Mouse (Mus musculus): ENCODE measurements at regions not wholly inside any gene's neighbourhood (a gene's known extent, or its start where the extent isn't known, plus 50 kb on each side); places are given as distances from the start of the nearest gene placed in this dataset.
"Not testable (repeated sequence)": the region's sequence is repeated elsewhere in the genome, so short reads cannot be mapped to it uniquely, and the experiment has no call there.

GRCm38 (mm10) chr14:61737504-61738040, 130.3 kb downstream of the Kcnrg start:
- DNase-seq: no peak
- intact Hi-C loops (cut with DNase I; ENCODE audit: low total_unique reads): no loop called here

- intact Hi-C loops (cut with DNase I; ENCODE audit: low total_unique reads): no loop called here
- DNase-seq: no peak
Observed at GRCm38 (mm10) chr14:61739453-61739852, 132.2 kb downstream of the Kcnrg start.

DNA sequence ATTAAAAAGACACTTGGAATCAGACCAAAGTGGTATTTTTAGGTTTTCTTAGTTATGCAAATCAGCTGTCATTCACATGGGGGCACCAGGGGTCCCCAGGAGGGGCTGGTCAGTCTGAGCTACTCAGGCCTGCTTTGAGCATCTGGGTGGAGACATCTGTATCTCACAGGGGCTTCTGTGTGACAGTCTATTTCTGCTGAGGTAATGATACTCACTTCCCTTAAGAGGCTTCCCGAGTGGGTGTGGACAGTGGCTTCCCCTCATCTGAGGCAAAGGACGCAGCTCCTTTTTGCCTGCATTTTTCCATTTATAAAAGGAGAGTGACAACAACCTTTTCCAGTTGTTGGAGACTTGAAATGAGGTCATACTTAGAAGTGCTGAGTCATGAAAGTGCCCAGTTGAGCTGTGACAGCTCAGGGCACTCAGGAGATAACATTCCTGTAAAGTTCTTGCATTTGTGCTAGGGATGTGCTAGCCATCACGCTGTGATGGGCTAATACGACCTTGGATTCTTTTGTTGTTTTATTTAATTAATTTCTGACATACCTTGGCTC, 136.7 kb downstream of the Kcnrg start:
- no peak for DNase-seq
- intact Hi-C loops (cut with DNase I; ENCODE audit: low total_unique reads): no loop called here

- no peak for DNase-seq
- intact Hi-C loops (cut with DNase I; ENCODE audit: low total_unique reads): no loop called here
Observed at GRCm38 (mm10) chr14:61753421-61753820, 146.2 kb downstream of the Kcnrg start.

GRCm38 (mm10) chr14:61756651-61757050, 149.4 kb downstream of the Kcnrg start:
- no peak for DNase-seq
- intact Hi-C loops (cut with DNase I; ENCODE audit: low total_unique reads): no loop called here

DNA sequence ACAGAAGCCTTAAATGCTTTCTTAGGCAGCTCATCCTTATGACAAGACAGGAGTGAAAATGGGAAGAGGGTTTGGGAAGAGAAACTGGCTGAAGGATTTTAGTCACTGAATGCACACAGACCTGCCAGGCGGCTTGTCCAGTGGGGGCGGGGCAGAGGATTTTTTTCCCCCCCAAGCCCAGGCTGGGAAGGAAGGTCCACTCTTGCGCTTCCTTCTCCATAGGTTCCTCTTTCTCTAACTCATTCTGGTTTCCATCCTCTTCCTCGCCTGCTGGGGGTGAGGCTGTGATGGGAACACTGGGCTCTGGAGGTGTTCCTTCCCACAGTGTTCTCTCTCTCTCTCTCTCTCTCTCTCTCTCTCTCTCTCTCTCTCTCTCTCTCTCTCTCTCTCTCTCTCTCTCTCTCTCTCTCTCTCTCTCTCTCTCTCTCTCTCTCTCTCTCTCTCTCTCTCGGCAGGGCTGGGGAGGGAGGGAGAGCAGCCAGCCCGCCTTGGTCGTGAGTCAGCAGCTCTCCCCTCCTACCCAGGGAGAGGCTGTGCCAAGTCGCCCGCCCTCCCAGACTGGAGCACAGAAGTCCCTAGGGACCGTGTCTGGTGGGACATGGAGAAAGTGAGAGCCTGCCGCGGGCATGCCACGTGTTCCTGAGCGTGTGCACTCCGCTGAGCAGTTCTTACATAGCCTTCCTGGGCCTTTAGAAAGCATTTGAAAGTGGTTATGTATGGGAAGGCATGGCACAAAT, 150.0 kb downstream of the Kcnrg start:
- intact Hi-C loops (cut with DNase I; ENCODE audit: low total_unique reads): no loop called here
- DNase-seq: peak; percentile 81

- DNase-seq: no peak
- intact Hi-C loops (cut with DNase I; ENCODE audit: low total_unique reads): no loop called here
Observed at GRCm38 (mm10) chr14:61757823-61758175, 150.5 kb downstream of the Kcnrg start.

DNA sequence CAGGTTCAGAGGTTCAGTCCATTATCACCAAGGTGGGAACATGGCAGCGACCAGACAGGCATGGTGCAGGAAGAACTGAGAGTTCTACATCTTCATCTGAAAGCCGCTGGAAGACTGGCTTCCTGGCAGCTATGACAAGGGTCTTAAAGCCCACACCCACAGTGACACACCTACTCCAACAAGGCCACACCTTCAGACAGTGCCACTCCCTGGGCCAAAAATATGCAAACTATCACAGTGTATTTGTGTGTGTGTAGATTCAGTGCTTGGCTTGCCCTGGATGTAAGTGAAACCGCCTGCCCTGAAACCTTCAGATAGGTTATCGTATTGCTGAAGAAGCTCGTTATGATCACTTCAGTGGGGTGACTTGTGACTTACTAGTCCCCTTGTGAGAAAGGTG, 151.3 kb downstream of the Kcnrg start:
- intact Hi-C loops (cut with DNase I; ENCODE audit: low total_unique reads): no loop called here
- no peak for DNase-seq

GRCm38 (mm10) chr14:61760176-61760575, 152.9 kb downstream of the Kcnrg start:
- DNase-seq; intact Hi-C loops (cut with DNase I; ENCODE audit: low total_unique reads): not testable (repeated sequence)

DNA sequence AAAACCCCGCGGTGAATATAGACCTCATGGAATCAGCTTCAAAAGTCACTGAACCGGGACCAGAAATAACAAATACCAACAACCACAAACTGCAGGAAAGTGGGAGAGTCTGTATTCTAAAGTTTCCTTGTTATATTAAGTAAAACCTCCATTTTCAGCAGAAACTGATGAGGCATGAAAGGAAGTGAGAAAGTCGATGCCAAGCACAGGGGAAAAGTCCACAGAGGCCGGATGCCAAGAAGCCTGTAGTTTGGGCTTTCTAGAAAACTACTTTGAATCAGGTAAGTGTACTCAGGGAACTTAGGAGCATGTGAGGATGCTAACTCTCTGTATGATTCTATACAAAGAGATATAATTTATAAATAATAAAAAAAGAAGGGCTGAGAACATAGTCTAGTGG, 154.8 kb downstream of the Kcnrg start:
- DNase-seq: no peak
- intact Hi-C loops (cut with DNase I; ENCODE audit: low total_unique reads): no loop called here

DNA sequence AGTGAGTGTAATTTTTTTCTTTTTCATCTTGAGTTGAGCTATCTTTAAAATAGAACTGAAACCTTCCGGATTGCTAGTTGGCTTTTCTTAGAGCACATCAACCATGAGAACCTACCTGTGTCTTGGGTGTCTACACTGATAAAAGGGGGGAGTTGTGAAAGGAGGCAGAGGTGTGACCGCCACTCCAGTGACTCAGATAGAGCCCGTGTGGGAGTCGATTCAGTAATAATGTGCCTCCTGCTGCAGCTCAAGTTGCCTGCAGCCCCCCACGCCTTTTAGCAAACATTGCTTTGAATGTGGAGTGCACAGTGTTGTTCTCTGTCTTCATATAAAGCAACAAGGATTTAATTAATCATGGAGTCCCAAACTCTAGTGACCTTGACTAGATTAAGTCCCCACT, 162.6 kb downstream of the Kcnrg start:
- intact Hi-C loops (cut with DNase I; ENCODE audit: low total_unique reads): no loop called here
- no peak for DNase-seq

DNA sequence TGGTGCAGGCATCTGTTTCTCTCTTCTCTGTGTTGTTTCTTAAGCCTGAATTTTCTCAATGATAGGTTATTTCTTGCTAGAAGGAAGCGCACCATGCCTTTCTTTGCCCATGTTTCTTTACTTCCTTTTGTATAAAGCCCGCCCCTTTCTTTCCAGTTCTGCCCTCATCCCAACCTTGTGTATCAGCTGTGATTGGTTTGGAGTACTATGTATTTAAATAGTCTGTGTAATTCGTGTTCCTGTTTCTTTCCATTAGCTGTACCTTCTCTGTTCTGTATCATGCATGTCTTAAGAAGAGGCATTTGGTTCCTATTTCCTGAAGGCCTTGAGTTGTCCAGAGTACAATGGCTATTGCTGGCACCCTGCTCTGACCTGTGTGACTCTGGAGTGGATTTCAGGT, 166.9 kb downstream of the Kcnrg start:
- DNase-seq: no peak
- intact Hi-C loops (cut with DNase I; ENCODE audit: low total_unique reads): no loop called here

DNA sequence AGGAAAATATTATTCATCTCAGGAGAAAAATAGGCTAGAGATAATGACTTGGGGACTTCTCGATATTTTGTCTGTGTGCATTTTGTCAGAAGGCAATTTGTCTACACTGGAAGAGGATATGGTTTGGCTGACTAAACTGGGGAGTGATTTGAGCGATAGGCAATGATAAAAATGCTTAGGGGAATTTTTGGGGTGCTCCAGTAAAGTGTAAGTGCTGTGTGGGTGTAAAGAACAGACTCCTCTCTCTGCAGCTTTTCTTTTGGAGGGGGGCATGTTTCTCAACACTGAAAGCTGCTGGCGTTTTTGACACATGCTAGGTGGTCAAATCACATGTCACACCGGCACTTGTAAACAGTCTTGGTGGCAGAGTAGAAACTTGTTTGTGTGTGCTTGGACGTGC, 171.4 kb downstream of the Kcnrg start:
- no peak for DNase-seq
- intact Hi-C loops (cut with DNase I; ENCODE audit: low total_unique reads): no loop called here

- intact Hi-C loops (cut with DNase I; ENCODE audit: low total_unique reads): no loop called here
- DNase-seq: no peak
Observed at GRCm38 (mm10) chr14:61783206-61783605, 175.9 kb downstream of the Kcnrg start.

- no peak for DNase-seq
- intact Hi-C loops (cut with DNase I; ENCODE audit: low total_unique reads): no loop called here
Observed at GRCm38 (mm10) chr14:61784609-61785008, 177.4 kb downstream of the Kcnrg start.

GRCm38 (mm10) chr14:61786031-61786430, 178.8 kb downstream of the Kcnrg start:
- intact Hi-C loops (cut with DNase I; ENCODE audit: low total_unique reads): no loop called here
- DNase-seq: no peak

DNA sequence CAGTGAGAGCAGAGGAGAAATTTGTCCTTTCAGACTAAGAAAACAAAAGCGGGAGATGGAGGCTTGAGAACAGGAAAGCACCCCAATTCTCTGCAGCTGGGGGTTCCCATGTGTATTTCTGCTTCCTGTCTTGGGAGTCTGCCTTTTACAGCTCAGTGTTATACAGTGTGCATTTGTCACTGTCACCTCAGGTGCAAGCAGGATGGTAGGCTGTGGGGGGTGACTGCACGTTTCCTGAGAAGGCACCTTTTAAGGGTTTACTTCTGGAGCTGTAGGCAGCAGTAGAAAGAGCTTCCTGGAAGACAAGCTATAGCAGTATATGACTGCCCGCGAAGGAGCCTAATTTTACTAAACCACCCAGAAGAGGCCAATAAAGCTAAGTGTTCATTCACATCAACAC, 180.5 kb downstream of the Kcnrg start:
- intact Hi-C loops (cut with DNase I; ENCODE audit: low total_unique reads): no loop called here

DNA sequence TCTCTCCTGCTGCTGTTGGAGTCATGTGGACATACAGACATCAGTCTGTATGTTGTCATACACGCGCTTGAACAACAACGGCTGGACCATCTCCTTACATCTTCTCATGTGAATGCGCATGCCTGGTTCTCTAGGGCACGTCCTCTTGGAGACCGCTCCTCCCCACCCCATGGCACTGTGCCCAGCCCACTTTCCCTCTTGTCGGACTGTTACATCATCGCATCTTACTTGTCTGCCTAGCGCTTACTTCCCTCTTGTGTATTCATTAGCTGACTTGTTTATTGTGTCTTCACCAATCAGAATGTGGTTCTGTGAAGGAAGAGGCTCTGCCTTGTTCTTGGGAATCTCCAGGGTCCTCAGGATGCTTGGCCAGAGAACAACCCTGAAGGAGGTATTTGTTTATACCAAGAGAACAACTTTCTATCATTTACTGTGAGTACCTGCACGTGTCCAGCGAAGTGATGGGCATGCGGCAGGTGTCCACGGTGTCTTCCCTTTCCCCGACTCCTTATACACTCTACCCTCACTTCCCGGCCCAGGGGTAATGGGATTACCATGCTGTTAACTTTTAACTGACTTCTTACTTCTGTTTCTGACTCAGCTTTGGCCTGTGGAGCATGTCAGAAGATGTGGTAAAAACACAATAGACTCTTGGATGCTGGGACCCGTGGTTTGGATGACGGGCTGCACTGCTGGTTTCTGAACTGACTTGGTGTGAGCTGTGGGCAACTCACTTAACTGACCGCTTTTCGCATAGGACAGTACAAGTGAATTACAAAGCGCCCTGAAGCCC, 181.9 kb downstream of the Kcnrg start:
- intact Hi-C loops (cut with DNase I; ENCODE audit: low total_unique reads): no loop called here
- DNase-seq: peak; percentile 71

More for the DNA sequence above, 180.5 kb downstream of the Kcnrg start:
- DNase-seq: no peak

DNA sequence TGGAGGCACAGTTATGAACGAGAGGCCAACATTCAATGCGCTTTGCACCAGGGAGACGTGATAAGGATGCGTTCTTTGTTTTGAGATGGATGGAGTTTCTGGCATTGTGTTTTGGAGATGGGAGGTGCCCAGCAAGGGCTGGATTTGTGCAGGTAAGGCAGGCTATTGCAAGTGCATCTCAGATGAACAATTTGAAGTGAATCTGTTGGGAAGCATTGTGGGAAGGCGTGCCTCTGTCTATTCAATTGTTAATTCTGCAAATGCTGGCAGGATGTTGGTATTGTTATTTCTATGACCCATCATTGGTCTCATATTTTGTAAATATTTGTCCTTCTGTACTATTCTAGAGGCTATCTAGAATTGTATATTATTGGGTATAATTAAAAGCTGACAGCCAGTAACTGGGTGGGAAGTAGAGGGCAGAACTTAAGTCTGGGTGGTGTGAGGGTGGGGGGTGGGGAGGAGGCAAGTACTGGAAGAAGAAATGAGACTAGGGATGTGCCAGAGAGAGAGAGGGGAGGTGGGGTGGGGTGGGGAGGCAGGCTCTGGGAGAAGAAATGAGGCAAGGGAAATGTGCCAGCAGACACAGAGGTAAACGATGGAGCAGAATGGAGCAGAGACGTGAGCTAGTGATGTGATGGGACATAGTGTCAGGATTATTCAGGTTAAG, 188.9 kb downstream of the Kcnrg start:
- intact Hi-C loops (cut with DNase I; ENCODE audit: low total_unique reads): no loop called here
- no peak for DNase-seq

DNA sequence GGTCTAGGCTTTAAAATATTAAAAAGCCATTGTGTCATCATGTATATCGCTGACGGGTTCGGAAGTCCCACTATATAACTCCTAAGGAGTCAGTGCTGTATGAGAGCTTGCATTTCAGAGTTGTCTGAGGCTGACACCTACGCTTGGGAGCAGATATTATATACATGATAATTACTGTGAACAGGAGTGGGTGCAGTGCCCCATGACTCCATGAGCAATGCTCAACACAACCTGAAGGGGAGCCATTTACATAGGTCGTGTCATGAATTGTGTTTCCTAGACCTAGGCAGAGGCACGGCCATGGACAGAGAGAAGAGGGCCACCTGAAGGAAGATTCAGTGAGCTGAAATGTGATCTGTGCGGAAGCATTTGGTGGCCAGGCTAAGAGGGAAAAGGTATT, 189.4 kb downstream of the Kcnrg start:
- intact Hi-C loops (cut with DNase I; ENCODE audit: low total_unique reads): no loop called here
- no peak for DNase-seq
